Mouse (Mus musculus): ENCODE data around the gene Gm10184. TPM values are rescaled to one million over a fixed set of nuclear protein-coding genes. Genes with fewer than 3 reads are reported as not detected.
"Not testable (repeated sequence)": the region's sequence is repeated elsewhere in the genome, so short reads cannot be mapped to it uniquely, and the experiment has no call there.

The Gm10184 gene
- total RNA-seq (2017), result 110 and 152 TPM in 2 replicates

GRCm38 (mm10) chr17:89910349-89910748, at the start of gene Gm10184:
TSS of gene Gm10184 (minus strand) at chr17:89910449.
- no peak for ATAC-seq (replicated peaks; ENCODE audit: low read depth, poor library complexity, severe bottlenecking)

GRCm38 (mm10) chr17:89933950-89934349, 23.7 kb upstream of the Gm10184 start:
- ATAC-seq (replicated peaks; ENCODE audit: low read depth, poor library complexity, severe bottlenecking), result no peak

GRCm38 (mm10) chr17:89907686-89908085, 2.6 kb downstream of the Gm10184 start:
- no peak for ATAC-seq (replicated peaks; ENCODE audit: low read depth, poor library complexity, severe bottlenecking)

- ATAC-seq (replicated peaks; ENCODE audit: low read depth, poor library complexity, severe bottlenecking), result not testable (repeated sequence)
These were observed 5.5 kb downstream of the Gm10184 start for GRCm38 (mm10) chr17:89904701-89905100.

GRCm38 (mm10) chr17:89902767-89903166, 7.5 kb downstream of the Gm10184 start:
- ATAC-seq (replicated peaks; ENCODE audit: low read depth, poor library complexity, severe bottlenecking), result no peak

GRCm38 (mm10) chr17:89900610-89901009, 9.6 kb downstream of the Gm10184 start:
- no peak for ATAC-seq (replicated peaks; ENCODE audit: low read depth, poor library complexity, severe bottlenecking)

GRCm38 (mm10) chr17:89899813-89900212, 10.4 kb downstream of the Gm10184 start:
- no peak for ATAC-seq (replicated peaks; ENCODE audit: low read depth, poor library complexity, severe bottlenecking)

GRCm38 (mm10) chr17:89864996-89865395, 45.3 kb downstream of the Gm10184 start:
- ATAC-seq (replicated peaks; ENCODE audit: low read depth, poor library complexity, severe bottlenecking), result no peak
